Mouse (Mus musculus) left cerebral cortex, postnatal 36 days (tissue): Measurements from ENCODE around the gene Hps1. TPM values are rescaled to one million over a fixed set of nuclear protein-coding genes. Genes with fewer than 3 reads are reported as not detected.

Experiments
- DNase-seq, 2 experiments: peaks; one replicate each; pipeline ENCODE4 v3.0.0; 2021 to 2022; ENCODE audit warnings: low spot score in 2 of 2, mixed read lengths in 1 of 2
- intact Hi-C: fragments of 180-260 bp; cut with DNase I; formaldehyde crosslinking; loops from one replicate; pipeline ENCODE4 v1.15.1; 2025
- total RNA-seq, 2 experiments: library from RNA; stranded (reverse); gene quantifications; 2 replicates each; pipeline ENCODE4 v1.2.3; 2021

The Hps1 gene
- total RNA-seq, 2 experiments from 2014 or later = 8.0 to 9.6 TPM

- intact Hi-C loops = no loop called here
- no peak for DNase-seq
Measured at GRCm38 (mm10) chr19:42764398-42764797, 15.4 kb downstream of the Hps1 start.

DNA sequence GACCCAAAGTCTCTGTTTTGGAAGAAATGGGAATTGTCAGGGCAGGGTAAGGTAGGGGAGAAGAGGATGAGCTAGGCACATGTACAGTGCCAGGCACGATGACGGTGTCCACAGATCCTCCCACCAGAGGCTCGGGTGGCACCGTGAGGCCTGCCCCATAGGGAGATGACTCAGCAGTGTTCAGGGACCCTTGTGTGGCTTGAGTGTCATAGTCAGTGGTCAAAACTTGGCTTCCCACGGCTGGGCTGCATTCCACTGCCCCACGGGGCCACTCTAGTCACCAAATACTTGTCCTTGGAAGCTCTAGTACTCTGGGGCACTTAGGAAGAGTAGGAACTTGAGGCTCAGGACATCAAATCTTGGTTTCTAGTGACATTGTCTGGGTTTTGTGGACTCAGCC is 23.1 kb downstream of the Hps1 start:
- intact Hi-C loops = no loop called here

DNA sequence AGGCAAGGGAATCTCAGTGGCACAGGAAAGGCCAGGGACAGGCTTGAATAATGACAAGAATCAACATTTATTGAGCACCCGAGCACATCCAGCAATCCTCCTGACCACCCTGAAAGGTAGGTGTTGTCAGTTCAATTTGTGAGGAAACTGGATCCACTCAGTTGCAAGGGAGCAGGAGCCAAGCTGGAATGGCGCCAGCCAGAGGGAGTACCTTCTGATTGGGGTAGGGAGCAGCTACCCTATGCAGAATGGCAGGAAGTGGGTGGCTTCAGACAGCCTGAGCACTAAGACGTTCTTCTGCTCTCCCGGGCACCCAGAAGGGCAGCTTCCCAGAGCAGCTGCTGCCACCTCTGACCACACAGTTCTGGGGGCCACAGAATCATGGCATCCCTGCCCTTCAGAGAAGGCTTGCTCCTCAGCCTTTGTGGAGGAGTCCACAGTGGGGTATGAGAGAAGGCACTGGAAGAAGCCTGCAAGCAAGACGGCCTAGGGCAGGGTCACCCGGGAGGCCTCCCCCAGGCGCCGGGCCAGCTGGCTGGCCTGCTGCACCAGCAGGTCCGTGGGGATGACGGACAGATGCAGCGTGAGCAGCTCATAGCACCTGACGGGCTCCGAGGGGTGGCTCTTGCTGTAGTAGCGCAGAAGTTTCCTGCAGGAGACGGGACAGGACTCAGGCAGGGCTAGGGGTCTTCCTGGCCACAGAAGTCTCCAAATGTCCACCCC is 24.5 kb downstream of the Hps1 start:
- intact Hi-C loops = no loop called here
- no peak for DNase-seq

More for the DNA sequence above, 23.1 kb downstream of the Hps1 start:
- no peak for DNase-seq

DNA sequence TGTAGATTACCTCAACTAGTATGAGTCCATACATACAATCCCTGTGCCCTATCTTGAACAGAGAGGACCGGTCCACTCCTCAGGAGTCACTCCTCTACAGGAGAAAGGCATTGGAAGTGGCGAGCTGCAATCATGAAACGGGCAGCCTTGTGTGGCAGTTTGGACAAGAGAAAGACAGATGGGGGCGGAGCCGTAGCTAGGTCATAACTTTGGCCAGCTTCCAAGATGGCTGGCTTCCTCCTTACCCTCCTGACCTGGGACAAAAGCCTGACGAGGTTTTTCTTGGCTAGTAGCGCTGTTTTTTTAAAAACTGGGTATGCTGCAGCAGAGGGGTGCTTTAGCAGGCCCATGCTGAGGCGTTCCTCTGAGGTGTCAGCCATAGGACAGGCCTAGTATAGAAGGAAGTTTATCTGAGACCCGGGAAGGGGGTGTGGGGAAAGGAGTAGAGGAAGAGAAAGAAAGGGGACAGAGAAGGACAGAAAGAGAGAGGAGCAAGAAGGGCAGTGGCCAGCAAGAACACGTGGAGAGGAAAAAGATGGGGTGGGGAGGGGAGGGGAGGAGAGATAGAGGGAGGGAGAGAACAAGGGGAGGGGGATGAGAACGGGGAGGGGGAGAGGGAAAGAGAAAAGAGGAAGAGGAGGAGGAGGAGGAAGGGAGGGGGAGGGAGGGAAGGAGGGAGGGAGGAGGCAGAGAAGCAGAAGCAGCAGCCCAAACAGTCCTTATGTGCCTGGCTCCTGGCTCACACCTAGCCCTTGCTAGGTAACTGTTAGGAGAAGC is 26.4 kb downstream of the Hps1 start:
- peak in 1 of 2 experiments; percentile 34 for DNase-seq
- intact Hi-C loops = no loop called here

DNA sequence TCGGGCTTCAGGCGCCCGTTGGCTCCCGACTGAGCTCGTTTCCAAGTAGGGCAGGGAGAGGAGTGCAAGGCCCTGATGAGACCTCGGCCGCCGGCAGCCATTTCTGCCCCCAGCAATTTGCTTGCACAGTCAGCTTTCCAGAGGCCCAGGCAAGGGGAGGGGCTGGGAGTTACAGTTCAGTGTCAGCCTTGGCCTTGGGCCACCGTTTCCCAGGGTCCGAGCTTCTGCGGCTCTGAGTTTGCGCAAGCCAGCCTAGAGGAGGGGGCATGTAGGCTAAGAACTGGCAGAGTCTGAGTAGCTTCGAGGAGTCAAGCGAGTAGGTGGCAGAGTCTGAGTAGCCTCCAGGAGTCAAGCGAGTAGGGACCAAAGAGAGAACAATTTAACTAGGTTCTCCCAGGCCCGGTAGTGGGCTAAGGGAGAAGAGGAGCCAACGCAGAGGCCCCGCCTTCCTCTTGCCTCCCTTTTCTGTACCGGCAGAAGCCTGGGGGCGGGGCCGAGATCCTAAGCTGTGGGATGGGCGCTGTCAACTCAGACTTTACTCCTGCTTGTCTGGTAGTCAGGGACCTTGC is 27.3 kb downstream of the Hps1 start, which contains the start of gene Pyroxd2:
Gene Pyroxd2 (minus strand): TSS at position 413 of the 569 bp plus-strand sequence.
- peak; percentile 40 to 47 for DNase-seq
- intact Hi-C loops = no loop called here

GRCm38 (mm10) chr19:42750196-42750595 is 29.6 kb downstream of the Hps1 start:
- no peak for DNase-seq
- intact Hi-C loops = no loop called here

GRCm38 (mm10) chr19:42746702-42747101 is 33.1 kb downstream of the Hps1 start:
- intact Hi-C loops = loop anchor here (5.0 kb wide), 1 partner anchor 429 kb away; no protein-coding TSS in a partner anchor
- DNase-seq = no peak

GRCm38 (mm10) chr19:42745869-42746224 is 33.9 kb downstream of the Hps1 start:
- no peak for DNase-seq
- intact Hi-C loops = loop anchor here (2.0 to 5.0 kb wide), 3 partner anchors 85 to 429 kb away; no protein-coding TSS in a partner anchor

DNA sequence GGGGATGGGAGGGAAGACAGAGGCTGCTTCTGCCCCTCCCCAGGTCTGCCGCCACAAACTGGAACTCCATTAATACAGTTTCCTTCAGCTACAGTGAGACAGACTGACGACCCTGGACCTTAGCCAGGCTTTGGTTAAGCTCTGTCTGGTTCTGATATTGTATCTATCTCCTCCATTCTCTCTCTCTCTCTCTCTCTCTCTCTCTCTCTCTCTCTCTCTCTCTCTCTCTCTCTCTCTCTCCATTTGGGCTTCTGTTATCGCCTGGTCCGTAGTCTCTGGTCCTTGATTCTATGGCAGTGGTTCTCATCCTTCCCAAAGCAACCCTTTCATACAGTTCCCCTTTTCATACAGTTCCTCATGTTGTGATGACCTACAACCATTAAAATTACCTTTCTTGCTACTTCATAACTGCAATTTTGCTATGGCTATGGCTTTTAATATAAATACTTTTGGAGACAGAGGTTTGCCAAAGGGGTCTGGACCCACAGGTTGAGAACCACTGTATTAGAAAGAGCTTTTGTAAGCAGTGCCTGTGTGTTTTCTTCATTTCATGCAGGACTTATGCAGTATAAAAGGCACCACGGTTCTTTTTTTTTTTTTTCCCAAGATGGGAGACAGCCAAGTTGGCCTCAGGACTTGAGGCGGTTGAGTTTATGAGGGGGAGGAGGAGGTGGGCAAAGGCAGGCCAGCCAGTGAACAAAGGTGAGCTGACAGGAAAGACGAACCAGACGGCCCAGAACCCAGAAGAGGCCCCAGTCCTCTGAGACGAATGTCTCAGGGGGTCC is 34.5 kb downstream of the Hps1 start:
- no peak for DNase-seq
- intact Hi-C loops = loop anchor here (2.0 to 5.0 kb wide), 3 partner anchors 84 to 428 kb away; no protein-coding TSS in a partner anchor

DNA sequence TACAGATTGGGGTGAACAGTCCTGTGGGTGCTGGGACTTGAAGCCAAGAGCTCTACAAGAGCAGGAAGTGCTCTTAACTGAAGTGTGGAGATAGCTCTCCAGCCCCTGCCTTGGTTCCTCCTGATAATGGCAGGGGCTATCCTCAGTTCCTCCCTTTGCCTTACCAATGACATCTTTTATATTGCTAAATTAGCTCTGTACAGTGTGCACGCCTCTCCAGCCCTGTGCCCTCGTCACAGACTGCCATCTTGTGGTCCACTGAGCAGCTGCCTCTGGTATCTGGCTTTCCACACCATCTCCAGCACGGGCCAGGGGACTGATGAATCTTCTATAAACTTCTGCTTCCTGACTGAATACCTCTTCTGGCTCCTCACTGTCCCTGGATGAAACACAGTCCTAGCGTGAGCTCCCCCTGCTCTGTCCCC is 35.6 kb downstream of the Hps1 start:
- peak; percentile 43 to 47 for DNase-seq
- intact Hi-C loops = loop anchor here (2.0 kb wide), 2 partner anchors 83 to 155 kb away; no protein-coding TSS in a partner anchor

GRCm38 (mm10) chr19:42743261-42743660 is 36.5 kb downstream of the Hps1 start:
- intact Hi-C loops = no loop called here

DNA sequence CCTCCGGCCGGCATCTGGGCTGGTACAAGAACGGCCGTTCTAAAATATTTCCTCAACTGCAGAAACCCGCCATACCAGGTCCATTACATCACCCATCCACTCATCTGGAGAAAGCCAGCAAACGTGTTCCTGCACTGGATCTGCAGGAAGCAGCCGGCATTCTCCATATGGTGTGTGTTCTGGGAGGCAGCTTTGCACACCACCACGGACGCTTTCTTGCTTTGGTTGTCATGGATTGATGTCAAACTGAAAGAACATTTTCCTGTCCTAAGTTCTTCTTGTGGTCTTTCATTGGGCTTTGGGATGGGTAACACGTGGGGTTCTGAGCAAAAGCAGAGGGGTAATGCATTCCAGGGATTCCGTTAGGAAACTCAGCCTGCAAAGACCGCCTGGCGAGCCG is 37.9 kb downstream of the Hps1 start:
- intact Hi-C loops = no loop called here
- DNase-seq = peak; percentile 40 to 50

More at GRCm38 (mm10) chr19:42743261-42743660, 36.5 kb downstream of the Hps1 start:
- DNase-seq = no peak

GRCm38 (mm10) chr19:42740163-42740899 is 39.4 kb downstream of the Hps1 start:
- intact Hi-C loops = no loop called here
- DNase-seq = no peak

- DNase-seq = no peak
- intact Hi-C loops = no loop called here
Measured at GRCm38 (mm10) chr19:42739734-42740133, 40.0 kb downstream of the Hps1 start.

GRCm38 (mm10) chr19:42737753-42738152 is 42.0 kb downstream of the Hps1 start:
- no peak for DNase-seq
- intact Hi-C loops = no loop called here

GRCm38 (mm10) chr19:42734982-42735381 is 44.8 kb downstream of the Hps1 start:
- intact Hi-C loops = no loop called here
- no peak for DNase-seq

DNA sequence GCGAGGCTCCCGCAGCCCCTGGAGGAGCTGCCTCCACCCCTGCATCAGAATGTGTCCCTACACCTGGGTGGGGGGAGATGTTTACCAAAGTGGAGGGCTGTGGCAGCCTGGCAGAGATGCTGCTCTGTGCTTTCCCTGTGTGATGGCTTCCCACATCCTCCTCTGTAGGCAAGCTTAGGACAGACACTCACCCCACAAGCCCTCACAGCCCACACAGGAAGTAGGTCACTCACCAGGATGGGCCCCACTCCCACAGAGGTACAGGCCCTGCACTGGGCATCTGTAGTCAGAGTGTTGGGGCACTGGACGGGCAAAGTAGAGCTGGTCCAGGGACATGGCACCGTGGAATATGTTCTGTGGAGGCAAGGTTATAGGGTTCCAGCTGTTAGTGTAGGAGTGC is 52.4 kb downstream of the Hps1 start:
- DNase-seq = no peak
- intact Hi-C loops = no loop called here

DNA sequence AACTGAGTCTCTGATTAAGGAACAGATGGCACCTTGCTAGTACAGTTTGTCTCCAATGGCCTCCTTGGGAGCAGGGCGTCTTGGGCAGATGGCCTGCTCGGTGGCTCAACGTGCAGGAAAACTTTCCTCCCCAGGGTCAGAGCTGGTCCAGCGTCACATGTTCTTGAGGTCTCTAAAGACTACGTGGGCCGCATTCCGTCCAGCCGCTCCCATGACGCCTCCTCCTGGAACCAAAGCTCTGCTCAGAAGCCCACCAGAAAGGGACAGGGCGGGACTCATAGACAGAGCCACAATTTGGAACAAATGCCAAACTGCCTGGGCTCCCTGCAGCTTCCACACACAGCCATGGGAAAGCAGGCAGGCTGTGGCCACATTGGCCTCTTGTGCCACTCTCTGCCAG is 53.0 kb downstream of the Hps1 start:
- DNase-seq = no peak
- intact Hi-C loops = no loop called here

DNA sequence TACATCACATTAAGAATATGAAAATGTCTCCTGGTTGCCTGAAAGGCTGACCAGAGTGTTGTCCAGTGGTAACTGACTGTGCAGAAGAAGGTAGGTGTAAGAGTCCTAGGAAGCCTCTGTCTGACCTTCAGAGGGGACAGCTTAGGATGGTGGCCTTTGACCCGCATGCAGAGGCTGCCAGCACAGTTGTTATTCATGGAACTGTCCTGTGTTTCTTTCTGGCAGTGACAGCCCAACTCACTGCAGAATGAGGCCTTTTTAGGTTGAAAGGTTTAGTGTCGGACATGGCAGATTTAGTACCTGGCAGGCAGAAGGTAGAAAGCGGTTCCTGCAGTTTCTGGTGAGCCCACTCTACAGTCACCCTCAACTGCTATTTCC is 53.8 kb downstream of the Hps1 start:
- no peak for DNase-seq
- intact Hi-C loops = no loop called here
